ENCODE assay signal across 27 mouse cellular contexts in the genomic region with DNA sequence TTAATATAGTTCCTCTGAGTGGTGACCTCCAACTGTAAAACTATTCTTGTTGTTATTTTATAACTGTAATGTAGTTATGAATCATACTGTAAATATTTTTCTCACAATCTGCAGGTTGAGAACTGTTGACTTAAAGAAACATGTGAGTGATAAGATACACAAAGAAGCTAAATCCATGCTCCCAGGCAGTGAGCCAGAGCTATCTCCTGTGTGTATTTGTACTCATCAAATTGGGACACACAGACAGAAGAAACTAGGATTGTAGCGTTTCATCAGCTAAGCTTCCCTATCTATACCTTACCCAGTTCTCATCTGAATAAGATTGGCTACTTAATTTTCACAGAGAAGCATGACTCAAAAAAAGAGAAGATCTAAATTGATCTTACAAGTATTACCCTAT. TPM values are rescaled to one million over a fixed set of nuclear protein-coding genes. Genes with fewer than 3 reads are reported as not detected.
DNase-seq lines count a peak whose midpoint lies in the region; ATAC-seq and TF ChIP-seq lines count a peak whose summit lies in the region.
"Had no signal": no experiment of that assay in that cellular context is flagged by ENCODE, and none has a peak within 500 bp of the region (broad histone marks: within the 10 kb centered on the region; RNA-seq: fewer than 3 reads in every experiment).

No protein-coding gene starts in this region.

- 10% methylated on average over 1 of the region's 1 CpGs for WGBS in liver, adult 2 months
- WGBS in liver, embryonic 11.5 days = 66% methylated on average over 1 of the region's 1 CpGs
- 54% methylated on average over 1 of the region's 1 CpGs for WGBS in liver, postnatal 0 days (ENCODE audit: insufficient replicate concordance)

- H3K4me1 ChIP-seq in liver, adult 2 months (ENCODE audit: control insufficient read depth, insufficient read depth, low read length) = no peaks in the 10 kb centered on the region; the same call in 1 of the 2 replicates
- no peaks in the 10 kb centered on the region for H3K4me1 ChIP-seq in liver, embryonic 11.5 days (replicated peaks; ENCODE audit: control insufficient read depth, insufficient read depth, low read length)
- H3K4me1 ChIP-seq in liver, postnatal 0 days (ENCODE audit: insufficient read depth) = no peaks in the 10 kb centered on the region

- TF ChIP-seq POLR2A in liver, adult 2 months (IDR thresholded peaks at IDR 0.05; ENCODE audit: extremely low read depth, insufficient read depth, low read length) = no peak

- no peaks in the 10 kb centered on the region for H3K9me3 ChIP-seq in liver, embryonic 11.5 days (ENCODE audit: control insufficient read depth, low read length)
- no peaks in the 10 kb centered on the region for H3K9me3 ChIP-seq in liver, postnatal 0 days (ENCODE audit: low read length)
- H3K9me3 ChIP-seq: G1E had no signal

- TF ChIP-seq CTCF in liver, adult 2 months (IDR thresholded peaks at IDR 0.05; ENCODE audit: low read depth, low read length) = no peak
- no peak for TF ChIP-seq CTCF in liver, postnatal 0 days (IDR thresholded peaks at IDR 0.05; ENCODE audit: low read depth)

- no peak for ATAC-seq in liver, embryonic 11.5 days (replicated peaks; ENCODE audit: low FRiP score)
- peak; percentile 58 for ATAC-seq in liver, postnatal 0 days
- ATAC-seq: activated CD4-positive, CD25-positive, alpha-beta regulatory T cell, adult 4 months; CD4-positive, CD25-positive, alpha-beta regulatory T cell, adult 4 months; Patski had no signal

- peak; percentile 37 for DNase-seq in liver, adult 2 months (ENCODE audit: extremely low read depth, low read depth, low spot score)
- no peak for DNase-seq in liver, embryonic 11.5 days (ENCODE audit: low spot score)
- peak; percentile 53 for DNase-seq in liver, postnatal 0 days
- DNase-seq in liver = no peak
- DNase-seq in testis, postnatal 14 days (ENCODE audit: low spot score) = peak; percentile 17
- no peak for DNase-seq in testis, postnatal 10 days (ENCODE audit: low spot score)
- peak; percentile 45 for DNase-seq in 3T3-L1 (ENCODE audit: low read depth, low spot score)
- no peak for DNase-seq in cerebellum, adult 9-10 months
- DNase-seq: adrenal gland, adult 2 months; adrenal gland, adult 8-10 months; adrenal gland, postnatal 10 days; adrenal gland, postnatal 14 days; adrenal gland, postnatal 25 days; adrenal gland, postnatal 36 days; B cell, adult 2 months; cerebellum, adult 11 months; cerebellum, adult 11-12 months; cerebellum, adult 18-20 months had no signal

- no peak overlapping the region for H3K9ac ChIP-seq in liver, adult 2 months (ENCODE audit: low read depth, low read length)
- no peak overlapping the region for H3K9ac ChIP-seq in liver, embryonic 11.5 days (ENCODE audit: low read depth, low read length)
- H3K9ac ChIP-seq in liver, postnatal 0 days (replicated peaks) = no peak overlapping the region

- H3K36me3 ChIP-seq in liver, adult 2 months (ENCODE audit: control insufficient read depth, insufficient read depth, low read length) = no peaks in the 10 kb centered on the region
- H3K36me3 ChIP-seq in liver, embryonic 11.5 days (ENCODE audit: control insufficient read depth, insufficient read depth, low read length) = no peaks in the 10 kb centered on the region
- no peaks in the 10 kb centered on the region for H3K36me3 ChIP-seq in liver, postnatal 0 days (replicated peaks; ENCODE audit: insufficient read depth, low read length)
- H3K36me3 ChIP-seq: G1E had no signal

- H3K27ac ChIP-seq in liver, adult 2 months (replicated peaks; ENCODE audit: insufficient read depth, low read depth, low read length) = no peak overlapping the region
- no peak overlapping the region for H3K27ac ChIP-seq in liver, embryonic 11.5 days (ENCODE audit: low read depth, low read length)
- H3K27ac ChIP-seq in liver, postnatal 0 days (ENCODE audit: low read depth) = no peak overlapping the region

- no peaks in the 10 kb centered on the region for H3K79me2 ChIP-seq in liver, adult 2 months (ENCODE audit: control insufficient read depth, insufficient read depth, low read length)

- H3K4me3 ChIP-seq in liver, adult 2 months (ENCODE audit: insufficient read depth, low read depth, low read length) = no peak overlapping the region
- no peak overlapping the region for H3K4me3 ChIP-seq in liver, embryonic 11.5 days (ENCODE audit: low read depth, low read length)
- no peak overlapping the region for H3K4me3 ChIP-seq in liver, postnatal 0 days (ENCODE audit: low read depth, low read length)

- H3K27me3 ChIP-seq in liver, adult 2 months (ENCODE audit: control insufficient read depth, insufficient read depth, low read length) = no peaks in the 10 kb centered on the region
- no peaks in the 10 kb centered on the region for H3K27me3 ChIP-seq in liver, embryonic 11.5 days (replicated peaks; ENCODE audit: control insufficient read depth, insufficient read depth, low read length)
- no peaks in the 10 kb centered on the region for H3K27me3 ChIP-seq in liver, postnatal 0 days (ENCODE audit: insufficient read depth, low read length)

- TF ChIP-seq EP300 in liver, postnatal 0 days (IDR thresholded peaks at IDR 0.05; ENCODE audit: low read depth) = no peak

- no peak overlapping the region for H3K4me2 ChIP-seq in liver, embryonic 11.5 days
- H3K4me2 ChIP-seq in liver, postnatal 0 days (ENCODE audit: low read depth, low read length) = no peak overlapping the region

RNA-seq across cellular contexts. Expression of gene Gjc3, which starts 19.8 kb away (rescaled TPM):
- 0.47 and 0.55 TPM in 2 replicates for total RNA-seq in liver, adult 2 months (2014; rRNA removed)
- polyA plus RNA-seq in liver, adult 2 months (2012; rRNA removed) = 0.18 and 0.44 TPM in 2 replicates
- 0.14 TPM in 1 of 2 replicates, not detected in the other for polyA plus RNA-seq in liver, embryonic 11.5 days (2014; fragmentation: Nextera tagmentation; extraction: Ambion mirVana)
- polyA plus RNA-seq in liver, postnatal 0 days (2015; fragmentation: Nextera tagmentation; extraction: Ambion mirVana) = 0.22 and 0.26 TPM in 2 replicates
- total RNA-seq: CH12.LX, MEL had no signal
- polyA plus RNA-seq: activated CD4-positive, CD25-positive, alpha-beta regulatory T cell, adult 4 months; C2C12; G1E; Patski had no signal

RNA-seq across cellular contexts. Expression of gene Cyp3a13, which starts 21.7 kb away (rescaled TPM):
- total RNA-seq in liver, adult 2 months (2014; rRNA removed) = 141 and 173 TPM in 2 replicates
- 22.9 and 28.6 TPM in 2 replicates for polyA plus RNA-seq in liver, adult 2 months (2012; rRNA removed)
- polyA plus RNA-seq in liver, embryonic 11.5 days (2014; fragmentation: Nextera tagmentation; extraction: Ambion mirVana) = 0.79 and 0.95 TPM in 2 replicates
- 81.3 and 89.1 TPM in 2 replicates for polyA plus RNA-seq in liver, postnatal 0 days (2015; fragmentation: Nextera tagmentation; extraction: Ambion mirVana)
- total RNA-seq: adrenal gland, postnatal 25 days; CH12.LX; MEL had no signal
- polyA plus RNA-seq: activated CD4-positive, CD25-positive, alpha-beta regulatory T cell, adult 4 months; adrenal gland, adult 2 months; brain, embryonic 14.5 days; C2C12; CD4-positive, CD25-positive, alpha-beta regulatory T cell, adult 4 months; G1E had no signal

RNA-seq across cellular contexts. Expression of gene Azgp1, which starts 38.2 kb away (rescaled TPM):
- total RNA-seq in liver, adult 2 months (2014; rRNA removed) = 1,462 and 1,614 TPM in 2 replicates
- polyA plus RNA-seq in liver, adult 2 months (2012; rRNA removed) = 1,097 and 1,209 TPM in 2 replicates
- polyA plus RNA-seq in liver, embryonic 11.5 days (2014; fragmentation: Nextera tagmentation; extraction: Ambion mirVana) = not detected in 2 replicates
- 745 and 764 TPM in 2 replicates for polyA plus RNA-seq in liver, postnatal 0 days (2015; fragmentation: Nextera tagmentation; extraction: Ambion mirVana)
- total RNA-seq: CH12.LX, ES-E14, G1E, MEL had no signal
- polyA plus RNA-seq: brain, embryonic 14.5 days; C2C12; CD4-positive, CD25-positive, alpha-beta regulatory T cell, adult 4 months; G1E; Patski had no signal

Comparison
In these comparisons a context has a peak if more than half of its experiments do, and no peak if none do; other contexts are left out.
1. DNase-seq: peak in liver, adult 2 months (single experiment), liver, postnatal 0 days (single experiment), testis, postnatal 14 days (single experiment) and 3T3-L1 (single experiment); none in liver, embryonic 11.5 days (single experiment), liver (single experiment), testis, postnatal 10 days (single experiment) and cerebellum, adult 9-10 months (single experiment).
2. RNA of gene Cyp3a13, which starts 21.7 kb away (polyA plus RNA-seq): 81.3 to 89.1 TPM in liver, postnatal 0 days and 22.9 to 28.6 TPM in liver, adult 2 months; 0.79 to 0.95 TPM in liver, embryonic 11.5 days; every median in the first group is over 10 times any median in the second.
3. RNA of gene Azgp1, which starts 38.2 kb away (polyA plus RNA-seq): 1,097 to 1,209 TPM in liver, adult 2 months and 745 to 764 TPM in liver, postnatal 0 days; not detected in liver, embryonic 11.5 days; every median in the first group is over 100 times any median in the second.